Mouse (Mus musculus) adrenal gland, postnatal 36 days (tissue): Measurements from ENCODE around the gene Stac2. TPM values are rescaled to one million over a fixed set of nuclear protein-coding genes. Genes with fewer than 3 reads are reported as not detected.

Experiments used
- DNase-seq, 2 experiments: peaks; one replicate each; pipeline ENCODE4 v3.0.0; 2021; ENCODE audit warnings: mixed read lengths in 1 of 2
- total RNA-seq, 2 experiments: library from RNA; stranded (reverse); gene quantifications; 2 replicates each; pipeline ENCODE4 v1.2.3; 2021

The Stac2 gene
- total RNA-seq, 2 experiments from 2014 or later = 1.7 to 6.9 TPM

DNA sequence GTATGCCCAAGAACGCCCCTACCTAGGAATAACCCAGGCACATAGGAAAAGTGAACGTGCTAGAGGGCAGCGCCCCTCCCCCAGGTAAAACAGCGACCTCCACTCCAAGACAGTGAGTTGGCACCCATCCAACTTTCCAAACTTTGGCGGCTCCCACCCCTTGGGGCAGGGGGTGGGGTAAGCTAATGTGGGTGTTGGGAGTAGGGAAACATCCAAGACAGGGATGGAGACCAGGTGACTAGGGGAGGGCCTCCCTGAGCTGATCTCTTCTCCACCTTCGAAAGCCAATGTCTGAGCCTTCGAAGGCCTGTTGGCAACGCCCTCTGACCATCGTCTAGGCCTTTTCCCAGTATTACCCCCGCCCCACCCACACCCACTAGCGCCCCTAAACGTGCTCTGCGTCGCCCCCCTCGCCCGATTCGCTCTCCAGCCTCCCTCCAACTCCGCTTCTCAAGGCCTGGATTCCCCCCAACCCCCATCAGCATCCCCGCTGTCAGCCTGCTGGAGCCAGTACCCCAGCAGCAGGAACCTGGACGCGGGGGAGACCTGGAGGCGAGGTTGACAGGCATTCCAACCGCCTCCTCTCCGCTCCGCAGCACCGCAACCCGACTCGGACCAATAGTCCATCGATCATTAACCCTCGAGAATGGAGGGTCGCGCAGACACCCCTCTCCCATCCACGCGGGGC, 31.6 kb downstream of the Stac2 start:
- DNase-seq = peak; percentile 46 to 55

DNA sequence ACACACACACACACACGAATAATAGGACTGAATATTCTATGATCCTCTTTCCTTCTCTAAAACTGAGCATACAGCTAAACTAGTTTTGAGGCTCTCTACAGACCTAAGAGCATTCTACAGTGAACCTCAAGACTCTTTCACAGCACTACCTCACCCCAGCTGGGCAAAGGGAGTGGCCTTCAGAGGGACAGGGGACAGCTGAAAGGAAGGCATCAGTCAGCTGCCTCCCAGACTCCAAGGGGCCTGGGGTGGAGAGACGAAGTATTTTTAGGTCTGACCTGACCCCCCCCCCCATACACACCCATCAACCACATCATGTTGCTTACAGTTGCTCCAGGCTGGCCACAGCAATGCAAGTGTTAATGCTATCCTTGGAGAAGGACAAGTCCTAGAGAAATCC, 32.1 kb downstream of the Stac2 start:
- DNase-seq = no peak

- DNase-seq = peak; percentile 23 to 32
These were observed 32.6 kb downstream of the Stac2 start for GRCm38 (mm10) chr11:98020710-98021109.

GRCm38 (mm10) chr11:98019883-98020610, 33.2 kb downstream of the Stac2 start:
- DNase-seq = no peak

DNA sequence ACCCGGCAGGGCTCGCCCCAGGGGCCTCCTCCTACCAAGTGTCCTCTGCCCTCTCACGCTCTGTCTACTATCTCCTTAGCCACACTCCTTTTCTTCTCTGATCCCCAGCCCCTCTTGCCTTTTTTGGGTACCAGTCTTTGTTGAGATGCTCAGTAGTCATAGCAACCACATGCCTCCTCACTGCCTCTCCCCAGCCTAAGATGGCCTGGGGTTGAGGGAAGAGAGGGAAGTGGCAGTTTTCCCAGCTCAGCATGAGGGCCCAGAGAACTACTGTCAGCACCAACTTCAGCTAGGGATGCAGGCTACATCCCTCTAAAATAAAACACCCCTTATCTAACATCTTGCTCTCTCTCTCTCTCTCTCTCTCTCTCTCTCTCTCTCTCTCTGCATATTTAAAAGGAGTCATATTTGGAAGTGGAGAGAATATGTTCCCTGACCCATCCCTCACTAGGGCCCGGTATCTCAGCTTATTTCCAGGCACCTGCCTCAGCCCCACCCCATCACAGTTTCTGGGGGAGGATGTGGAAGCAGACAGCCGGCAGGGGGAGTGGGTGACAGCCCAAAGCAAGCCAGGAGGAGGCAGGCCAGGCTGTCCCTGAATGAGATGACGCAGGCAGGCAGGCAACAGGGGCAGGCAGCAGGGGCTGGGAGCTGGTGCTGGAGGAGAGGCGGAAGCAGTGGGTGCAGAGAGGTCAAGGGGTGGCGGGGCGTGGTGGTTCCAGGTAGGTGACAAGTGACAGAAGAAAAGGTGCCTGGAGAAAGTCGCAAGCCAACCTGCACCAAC, 34.2 kb downstream of the Stac2 start:
- peak in 1 of 2 experiments; percentile 13 for DNase-seq

GRCm38 (mm10) chr11:98018222-98018621, 35.0 kb downstream of the Stac2 start:
- no peak for DNase-seq

GRCm38 (mm10) chr11:98016824-98017223, 36.4 kb downstream of the Stac2 start:
- DNase-seq = no peak

- no peak for DNase-seq
These were observed 37.1 kb downstream of the Stac2 start for GRCm38 (mm10) chr11:98016177-98016576.

- no peak for DNase-seq
These were observed 40.4 kb downstream of the Stac2 start for GRCm38 (mm10) chr11:98012831-98013230.

DNA sequence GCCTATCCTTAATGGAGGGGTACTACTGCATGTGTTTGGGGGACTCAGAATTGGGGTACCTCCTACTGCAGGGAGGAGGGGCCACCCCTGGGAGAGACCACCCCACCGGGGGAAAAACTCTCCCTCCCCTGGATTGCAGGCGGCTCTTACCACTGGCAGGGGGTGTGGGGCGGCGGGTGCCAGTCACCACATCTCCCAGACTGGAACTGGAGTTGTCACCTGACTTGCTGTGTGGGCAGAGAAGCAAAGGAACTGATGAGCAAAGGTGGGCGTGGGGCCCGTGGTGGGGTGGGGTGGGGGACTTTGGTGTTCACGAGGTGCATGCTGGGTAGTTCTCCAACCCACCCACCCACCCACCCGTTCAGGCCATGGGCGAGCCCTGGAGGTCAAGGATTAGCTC, 41.5 kb downstream of the Stac2 start:
- DNase-seq = no peak

- no peak for DNase-seq
These were observed 45.2 kb downstream of the Stac2 start for GRCm38 (mm10) chr11:98008087-98008486.

DNA sequence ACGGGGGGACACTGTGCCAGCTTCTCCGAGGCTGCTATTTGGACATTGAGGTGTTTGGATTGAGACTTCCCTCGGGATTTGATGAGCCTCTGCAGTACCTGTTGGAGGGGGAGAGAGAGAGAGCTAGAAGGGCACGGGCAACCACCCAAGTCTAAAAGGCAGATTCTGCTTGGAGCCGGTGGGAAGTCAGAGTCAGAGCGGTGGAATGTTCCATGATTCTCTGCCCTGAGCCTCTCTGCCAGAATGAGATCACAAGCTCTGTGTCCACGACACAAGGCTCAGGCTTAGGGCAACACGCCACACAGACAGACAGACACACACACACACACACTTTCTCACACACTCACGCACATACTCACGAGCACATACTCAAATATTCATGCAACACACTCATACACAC, 47.6 kb downstream of the Stac2 start:
- DNase-seq = peak; percentile 58 to 74

GRCm38 (mm10) chr11:98005076-98005475, 48.2 kb downstream of the Stac2 start:
- no peak for DNase-seq

- no peak for DNase-seq
These were observed 49.1 kb downstream of the Stac2 start for GRCm38 (mm10) chr11:98004161-98004560.

DNA sequence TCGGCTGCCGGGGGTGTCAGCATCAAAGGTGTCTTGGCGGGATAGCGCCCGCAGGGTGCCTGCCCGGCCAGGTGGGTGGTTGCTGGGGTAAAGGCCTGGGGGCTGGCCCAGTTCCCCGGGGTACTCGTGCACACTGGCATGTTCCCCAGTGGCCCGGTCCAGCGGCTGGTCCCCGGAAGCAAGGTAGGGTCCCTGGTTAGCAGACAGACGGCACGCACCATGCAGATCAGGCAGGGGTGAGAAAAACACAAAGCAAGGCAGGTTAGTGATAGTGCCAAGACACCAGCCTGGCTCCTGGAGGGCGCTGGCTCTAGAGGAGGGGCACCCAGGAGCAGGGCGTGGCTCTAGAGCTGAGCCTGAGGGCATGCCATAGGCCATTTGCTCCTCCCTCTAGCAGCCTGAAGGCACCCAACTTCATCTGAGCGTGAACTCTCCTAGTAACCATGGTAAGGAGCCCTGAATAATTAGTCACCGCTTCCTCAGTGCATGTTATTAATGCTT, 50.0 kb downstream of the Stac2 start:
- no peak for DNase-seq

GRCm38 (mm10) chr11:98002627-98003026, 50.6 kb downstream of the Stac2 start:
- peak; percentile 79 to 85 for DNase-seq

GRCm38 (mm10) chr11:98001986-98002385, 51.3 kb downstream of the Stac2 start:
- DNase-seq = no peak

DNA sequence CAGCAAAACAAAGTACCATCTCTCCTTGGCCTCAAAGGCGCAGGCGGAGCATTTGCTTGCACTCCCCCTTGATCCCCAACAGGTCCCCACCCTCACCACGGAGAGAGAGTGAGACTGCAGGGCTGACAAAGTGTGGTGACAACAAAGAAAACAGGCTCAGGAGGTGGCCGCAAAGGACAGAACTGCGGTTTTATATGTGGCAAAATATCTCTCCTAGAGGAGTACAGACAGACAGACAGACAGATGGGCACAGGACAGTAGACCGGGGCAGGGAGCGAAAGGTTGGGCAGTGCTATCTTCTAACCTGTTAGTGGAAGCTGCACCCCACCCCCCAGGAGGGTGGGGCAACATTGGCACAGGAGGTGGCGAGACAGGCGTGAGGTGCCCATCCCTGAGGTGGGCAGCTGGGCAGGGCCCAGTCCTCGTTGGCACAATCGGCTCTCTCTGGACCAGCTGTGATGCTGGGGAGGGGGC, 51.9 kb downstream of the Stac2 start:
- DNase-seq = no peak

DNA sequence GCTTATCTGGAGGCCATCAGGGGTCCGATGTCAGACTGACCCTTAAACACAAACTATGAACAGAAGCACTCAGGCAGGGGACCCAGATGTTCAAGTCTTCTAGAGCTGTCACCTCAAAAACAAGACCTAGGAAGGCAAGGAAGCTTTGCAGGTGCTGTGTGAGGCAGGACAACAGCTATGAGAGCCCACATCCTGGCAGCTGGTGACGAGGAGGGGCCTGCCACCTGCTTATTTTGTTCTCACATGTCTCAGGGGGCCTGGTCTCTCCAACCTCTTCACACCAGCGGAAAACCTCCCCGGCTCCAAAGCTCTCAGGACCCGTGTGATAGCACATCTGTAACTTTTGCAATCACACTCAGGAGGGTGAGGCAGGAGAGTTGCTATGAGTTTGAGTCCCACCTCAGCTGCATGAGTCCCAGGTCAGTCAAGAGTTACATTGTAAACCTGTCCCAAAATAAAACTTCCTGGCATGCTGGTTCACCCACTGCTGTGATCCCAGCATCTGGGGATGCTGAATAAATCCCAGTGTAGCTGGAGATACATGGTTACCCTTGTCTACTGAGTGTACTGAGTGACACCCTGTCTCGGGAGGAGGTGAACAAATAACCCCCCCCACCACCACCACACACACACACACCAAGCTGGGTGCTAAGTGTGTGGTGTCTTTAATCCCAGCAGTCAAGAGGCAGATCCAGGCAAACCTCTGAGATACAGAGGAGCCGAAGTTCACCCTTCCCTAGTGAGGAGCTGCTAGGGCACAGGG, 52.7 kb downstream of the Stac2 start:
- no peak for DNase-seq

- DNase-seq = no peak
These were observed 53.5 kb downstream of the Stac2 start for GRCm38 (mm10) chr11:97999748-98000147.

GRCm38 (mm10) chr11:97998898-97999608, 54.2 kb downstream of the Stac2 start:
- no peak for DNase-seq
